Mouse (Mus musculus): ENCODE data around the gene Cpb2. TPM values are rescaled to one million over a fixed set of nuclear protein-coding genes. Genes with fewer than 3 reads are reported as not detected.

Gene Cpb2
- polyA plus RNA-seq, 1 experiment from 2014 or later: 0.25 TPM

DNA sequence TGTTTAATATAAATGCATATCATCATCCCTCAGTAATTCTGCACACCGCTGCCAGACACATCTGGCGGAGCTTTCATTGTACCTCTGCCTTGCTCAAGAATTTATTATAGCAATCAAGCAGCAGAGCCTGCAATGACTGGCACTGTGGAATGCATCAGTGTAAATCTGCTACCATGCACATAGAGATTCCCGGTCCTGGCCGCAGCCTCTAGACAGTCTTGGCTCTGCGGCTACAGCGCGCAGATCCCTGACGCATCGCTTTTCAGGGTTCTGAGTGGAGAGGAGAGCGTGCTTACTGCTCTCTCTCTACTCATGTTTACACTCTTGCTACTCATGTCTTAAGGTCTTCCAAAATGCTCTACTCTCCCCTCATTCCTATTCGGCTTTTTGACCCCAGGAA lies 28.3 kb upstream of the Cpb2 start:
- Histone ChIP-seq H3K9ac (replicated peaks; ENCODE audit: low read depth, low read length) (no peak overlapping the region), H3K9me3 (ENCODE audit: control insufficient read depth, low read length) (no peaks in the 10 kb centered on the region), H3K4me3 (ENCODE audit: low read depth, low read length) (no peak overlapping the region), H3K36me3 (ENCODE audit: control insufficient read depth, insufficient read depth, low read length) (no peaks in the 10 kb centered on the region), H3K27ac (ENCODE audit: low read depth, low read length) (peak overlapping the region; percentile 62), H3K4me1 (ENCODE audit: control insufficient read depth, insufficient read depth, low read length) (peaks cover 7% of the 10 kb centered on the region), H3K4me2 (ENCODE audit: low read depth, low read length) (peak overlapping the region; percentile 33; the same call in 1 of the 2 replicates), H3K27me3 (ENCODE audit: control insufficient read depth, insufficient read depth, low read length) (no peaks in the 10 kb centered on the region)
- WGBS: 40% methylated on average over 11 of the region's 11 CpGs
- ATAC-seq (ENCODE audit: low read depth): peak; percentile 88

DNA sequence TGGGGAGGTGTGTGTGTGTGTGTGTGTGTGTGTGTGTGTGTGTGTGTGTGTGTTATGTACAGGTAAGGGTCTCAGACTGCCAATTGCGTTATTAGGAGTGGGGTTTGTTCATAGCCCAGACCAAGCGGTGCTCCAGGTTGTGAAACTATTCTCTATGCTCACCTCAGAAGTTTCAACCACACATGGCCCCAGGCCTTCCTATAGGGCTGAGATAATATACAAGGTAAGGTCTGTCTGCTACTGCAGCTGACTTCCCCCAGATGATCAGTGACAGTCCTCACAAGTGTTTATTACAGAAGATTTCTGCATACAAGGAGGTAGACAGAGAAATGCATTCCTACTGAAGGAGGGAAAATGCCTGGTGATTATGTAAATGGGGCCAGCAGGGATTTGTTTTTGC lies 23.2 kb upstream of the Cpb2 start:
- Histone ChIP-seq H3K4me2 (ENCODE audit: low read depth, low read length) (no peak overlapping the region), H3K36me3 (ENCODE audit: control insufficient read depth, insufficient read depth, low read length) (no peaks in the 10 kb centered on the region), H3K9ac (replicated peaks; ENCODE audit: low read depth, low read length) (no peak overlapping the region), H3K27ac (ENCODE audit: low read depth, low read length) (no peak overlapping the region), H3K9me3 (ENCODE audit: control insufficient read depth, low read length) (no peaks in the 10 kb centered on the region), H3K27me3 (ENCODE audit: control insufficient read depth, insufficient read depth, low read length) (no peaks in the 10 kb centered on the region), H3K4me1 (ENCODE audit: control insufficient read depth, insufficient read depth, low read length) (no peaks in the 10 kb centered on the region), H3K4me3 (ENCODE audit: low read depth, low read length) (no peak overlapping the region)
- no peak for ATAC-seq (ENCODE audit: low read depth)
- 84% methylated on average over 2 of the region's 2 CpGs for WGBS

DNA sequence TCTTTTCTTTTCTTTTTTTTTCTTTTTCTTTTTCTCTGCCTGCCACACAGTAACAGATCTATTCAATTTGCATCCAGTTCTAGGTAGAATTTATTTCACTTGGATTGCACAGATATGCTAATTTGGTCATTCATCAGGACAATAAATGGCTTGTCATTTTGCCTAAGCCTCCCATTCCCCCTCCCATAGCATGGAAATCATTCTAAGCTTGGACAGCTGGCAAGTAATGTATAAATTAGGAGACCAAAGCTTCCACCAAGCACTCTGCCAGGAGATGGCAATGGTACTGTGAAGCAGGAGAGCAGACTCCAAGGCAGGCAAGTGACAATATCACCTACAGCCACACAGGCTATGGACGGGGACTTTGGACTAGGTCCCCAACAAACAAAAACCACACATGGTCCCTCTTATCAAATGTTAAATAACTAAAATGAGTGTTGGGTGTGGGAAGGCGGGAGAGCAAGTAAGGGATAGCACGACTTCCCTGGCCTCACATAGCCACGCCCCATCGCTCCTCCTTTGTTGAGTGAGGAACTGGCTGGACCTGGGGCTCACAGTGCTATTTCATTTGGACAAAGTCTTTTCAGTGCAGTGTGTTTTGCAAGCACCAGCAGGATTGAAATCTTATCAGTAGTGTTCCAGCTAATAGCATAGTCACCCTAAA lies 22.7 kb upstream of the Cpb2 start:
- no peaks in the 10 kb centered on the region for H3K36me3 ChIP-seq (ENCODE audit: control insufficient read depth, insufficient read depth, low read length)
- no peak overlapping the region for H3K4me3 ChIP-seq (ENCODE audit: low read depth, low read length)
- H3K27me3 ChIP-seq (ENCODE audit: control insufficient read depth, insufficient read depth, low read length): no peaks in the 10 kb centered on the region
- 48% methylated on average over 5 of the region's 5 CpGs for WGBS
- peak; percentile 63; the same call in 1 of the 2 replicates for ATAC-seq (ENCODE audit: low read depth)
- no peak overlapping the region for H3K9ac ChIP-seq (replicated peaks; ENCODE audit: low read depth, low read length)
- H3K9me3 ChIP-seq (ENCODE audit: control insufficient read depth, low read length): no peaks in the 10 kb centered on the region
- H3K4me1 ChIP-seq (ENCODE audit: control insufficient read depth, insufficient read depth, low read length): no peaks in the 10 kb centered on the region
- no peak overlapping the region for H3K27ac ChIP-seq (ENCODE audit: low read depth, low read length)
- H3K4me2 ChIP-seq (ENCODE audit: low read depth, low read length): no peak overlapping the region

DNA sequence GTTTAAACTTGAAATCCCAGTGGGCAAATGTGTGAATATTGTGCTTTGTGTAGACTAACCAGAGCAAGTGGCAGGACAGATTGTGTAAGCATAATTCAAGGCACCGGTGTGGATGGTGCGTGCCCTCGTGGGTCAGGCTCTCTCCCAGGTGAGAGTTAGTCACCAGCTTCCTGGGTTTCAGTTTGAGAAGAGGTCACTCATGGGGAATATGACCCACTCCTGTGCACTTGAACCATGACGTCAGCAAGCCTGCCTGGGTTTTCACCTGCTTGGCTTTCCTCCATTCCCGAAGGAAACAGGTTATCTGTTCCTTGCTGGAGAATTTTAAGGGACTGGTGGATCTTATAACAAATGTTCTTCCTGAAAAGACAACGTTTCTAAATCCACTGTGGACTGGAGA lies 19.7 kb upstream of the Cpb2 start:
- Histone ChIP-seq H3K4me1 (ENCODE audit: control insufficient read depth, insufficient read depth, low read length) (no peaks in the 10 kb centered on the region), H3K4me3 (ENCODE audit: low read depth, low read length) (no peak overlapping the region), H3K9ac (replicated peaks; ENCODE audit: low read depth, low read length) (no peak overlapping the region), H3K9me3 (ENCODE audit: control insufficient read depth, low read length) (no peaks in the 10 kb centered on the region), H3K27me3 (ENCODE audit: control insufficient read depth, insufficient read depth, low read length) (no peaks in the 10 kb centered on the region), H3K36me3 (ENCODE audit: control insufficient read depth, insufficient read depth, low read length) (no peaks in the 10 kb centered on the region), H3K27ac (ENCODE audit: low read depth, low read length) (no peak overlapping the region), H3K4me2 (ENCODE audit: low read depth, low read length) (no peak overlapping the region)
- no peak for ATAC-seq (ENCODE audit: low read depth)
- WGBS: 85% methylated on average over 6 of the region's 6 CpGs

DNA sequence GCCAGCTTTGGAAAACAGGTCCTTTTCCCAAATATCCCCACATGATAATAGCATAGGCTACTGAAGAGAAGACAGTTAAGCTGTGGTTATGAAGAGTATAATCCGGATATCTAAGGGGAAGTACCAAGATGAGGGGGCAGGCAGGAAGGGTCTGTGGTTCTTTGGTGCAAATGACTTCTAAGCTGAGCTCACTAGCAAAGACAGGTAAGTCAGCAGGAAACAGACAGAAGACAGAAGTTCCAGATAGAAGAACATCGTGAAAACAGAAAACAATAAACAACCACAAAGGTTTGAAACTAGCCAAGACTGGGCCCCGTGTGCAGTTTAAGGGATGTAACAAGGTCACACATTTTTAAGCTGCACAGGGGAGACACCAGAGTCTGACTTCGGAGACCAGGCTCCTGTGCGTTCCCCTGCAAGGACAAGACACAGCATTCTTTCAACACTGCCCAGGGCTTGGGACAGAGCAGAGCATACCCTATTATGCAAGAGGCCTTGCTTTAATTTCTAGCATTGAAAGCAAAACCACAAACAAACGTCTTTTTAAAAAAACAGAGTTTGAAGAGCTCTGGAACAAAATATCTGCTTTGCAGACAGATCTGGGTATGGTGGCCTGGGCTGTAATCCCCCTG lies 14.5 kb upstream of the Cpb2 start:
- Histone ChIP-seq H3K4me2 (ENCODE audit: low read depth, low read length) (no peak overlapping the region), H3K4me1 (ENCODE audit: control insufficient read depth, insufficient read depth, low read length) (no peaks in the 10 kb centered on the region), H3K27me3 (ENCODE audit: control insufficient read depth, insufficient read depth, low read length) (no peaks in the 10 kb centered on the region), H3K9me3 (ENCODE audit: control insufficient read depth, low read length) (no peaks in the 10 kb centered on the region), H3K4me3 (ENCODE audit: low read depth, low read length) (no peak overlapping the region), H3K9ac (replicated peaks; ENCODE audit: low read depth, low read length) (no peak overlapping the region), H3K27ac (ENCODE audit: low read depth, low read length) (no peak overlapping the region), H3K36me3 (ENCODE audit: control insufficient read depth, insufficient read depth, low read length) (no peaks in the 10 kb centered on the region)
- 81% methylated on average over 6 of the region's 6 CpGs for WGBS
- ATAC-seq (ENCODE audit: low read depth): no peak

DNA sequence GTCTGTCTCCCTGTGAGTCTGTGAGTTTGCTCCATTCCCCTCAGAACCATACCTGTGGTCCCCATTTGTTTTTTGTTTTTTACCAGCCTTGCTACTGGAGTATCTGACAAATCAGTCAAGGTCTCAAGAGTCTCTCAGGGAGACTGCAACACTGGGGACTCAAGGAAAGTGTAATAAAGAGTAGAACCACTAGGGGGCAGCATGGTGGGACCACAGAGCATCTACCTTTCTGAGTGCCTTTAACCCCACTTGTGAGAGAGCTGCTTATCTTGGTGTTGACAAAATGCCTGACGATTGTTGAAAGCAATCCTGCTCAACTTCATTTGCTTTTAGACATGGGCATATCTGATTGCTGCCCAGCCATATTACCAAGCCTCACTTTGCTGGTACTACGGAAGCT lies 12.3 kb upstream of the Cpb2 start:
- Histone ChIP-seq H3K36me3 (ENCODE audit: control insufficient read depth, insufficient read depth, low read length) (no peaks in the 10 kb centered on the region), H3K9ac (replicated peaks; ENCODE audit: low read depth, low read length) (no peak overlapping the region), H3K4me1 (ENCODE audit: control insufficient read depth, insufficient read depth, low read length) (no peaks in the 10 kb centered on the region), H3K4me3 (ENCODE audit: low read depth, low read length) (no peak overlapping the region), H3K27me3 (ENCODE audit: control insufficient read depth, insufficient read depth, low read length) (no peaks in the 10 kb centered on the region), H3K9me3 (ENCODE audit: control insufficient read depth, low read length) (no peaks in the 10 kb centered on the region), H3K27ac (ENCODE audit: low read depth, low read length) (no peak overlapping the region), H3K4me2 (ENCODE audit: low read depth, low read length) (no peak overlapping the region)
- ATAC-seq (ENCODE audit: low read depth): no peak
- WGBS: 66% methylated on average over 2 of the region's 2 CpGs

DNA sequence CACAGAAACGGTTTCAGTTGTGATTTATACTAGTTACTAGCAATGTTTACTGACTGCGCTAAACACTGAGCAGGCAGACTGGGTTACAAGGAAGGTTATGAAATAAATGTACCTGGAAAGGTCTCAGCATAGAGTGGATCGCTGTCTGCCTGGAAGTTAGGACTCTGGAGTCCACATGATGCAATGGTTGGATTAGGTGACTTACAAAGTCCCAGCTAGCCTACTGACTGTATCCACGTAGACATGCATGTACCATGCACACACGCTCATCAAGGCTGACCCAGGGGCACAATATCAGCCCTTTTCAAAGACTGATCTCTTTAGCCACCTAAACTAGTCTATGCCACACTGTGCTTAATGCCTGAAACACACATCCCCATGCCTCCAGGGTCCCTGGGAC lies 9.0 kb upstream of the Cpb2 start:
- Histone ChIP-seq H3K27me3 (ENCODE audit: control insufficient read depth, insufficient read depth, low read length) (no peaks in the 10 kb centered on the region), H3K9ac (replicated peaks; ENCODE audit: low read depth, low read length) (no peak overlapping the region), H3K9me3 (ENCODE audit: control insufficient read depth, low read length) (no peaks in the 10 kb centered on the region), H3K4me2 (ENCODE audit: low read depth, low read length) (no peak overlapping the region), H3K36me3 (ENCODE audit: control insufficient read depth, insufficient read depth, low read length) (no peaks in the 10 kb centered on the region), H3K4me1 (ENCODE audit: control insufficient read depth, insufficient read depth, low read length) (peaks cover 5% of the 10 kb centered on the region; the same call in 1 of the 2 replicates), H3K4me3 (ENCODE audit: low read depth, low read length) (no peak overlapping the region), H3K27ac (ENCODE audit: low read depth, low read length) (no peak overlapping the region)
- no peak for ATAC-seq (ENCODE audit: low read depth)
- 95% methylated on average over 5 of the region's 5 CpGs for WGBS

DNA sequence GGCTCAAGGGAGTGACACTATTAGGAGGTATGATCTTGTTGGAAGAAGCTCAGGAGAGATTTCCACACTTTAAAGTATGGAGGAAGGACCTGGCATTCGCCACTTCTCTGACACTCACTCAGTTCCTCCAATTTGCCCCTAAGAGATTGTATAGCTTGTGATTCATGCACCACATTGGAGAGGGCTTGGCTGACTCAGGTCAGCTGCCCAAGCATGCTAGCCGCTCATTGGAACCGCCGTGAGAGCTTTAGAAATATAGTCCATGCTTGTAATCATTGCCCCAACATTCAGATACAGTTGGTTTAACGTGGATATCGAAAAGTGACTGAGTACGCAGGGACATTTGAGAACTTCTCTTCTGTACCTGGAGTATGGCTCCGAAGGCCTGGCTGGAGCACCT lies 6.5 kb upstream of the Cpb2 start:
- no peaks in the 10 kb centered on the region for H3K36me3 ChIP-seq (ENCODE audit: control insufficient read depth, insufficient read depth, low read length)
- H3K4me2 ChIP-seq (ENCODE audit: low read depth, low read length): peak overlapping the region; percentile 24; the same call in 1 of the 2 replicates
- H3K4me1 ChIP-seq (ENCODE audit: control insufficient read depth, insufficient read depth, low read length): peaks cover 5% of the 10 kb centered on the region; the same call in 1 of the 2 replicates
- no peaks in the 10 kb centered on the region for H3K27me3 ChIP-seq (ENCODE audit: control insufficient read depth, insufficient read depth, low read length)
- H3K27ac ChIP-seq (ENCODE audit: low read depth, low read length): 0 out of 2 replicates have a peak overlapping the region, but pooled peaks have one; percentile 0
- H3K9ac ChIP-seq (replicated peaks; ENCODE audit: low read depth, low read length): no peak overlapping the region
- H3K9me3 ChIP-seq (ENCODE audit: control insufficient read depth, low read length): no peaks in the 10 kb centered on the region
- WGBS: 52% methylated on average over 8 of the region's 8 CpGs
- no peak overlapping the region for H3K4me3 ChIP-seq (ENCODE audit: low read depth, low read length)
- ATAC-seq (ENCODE audit: low read depth): peak; percentile 29; the same call in 1 of the 2 replicates

DNA sequence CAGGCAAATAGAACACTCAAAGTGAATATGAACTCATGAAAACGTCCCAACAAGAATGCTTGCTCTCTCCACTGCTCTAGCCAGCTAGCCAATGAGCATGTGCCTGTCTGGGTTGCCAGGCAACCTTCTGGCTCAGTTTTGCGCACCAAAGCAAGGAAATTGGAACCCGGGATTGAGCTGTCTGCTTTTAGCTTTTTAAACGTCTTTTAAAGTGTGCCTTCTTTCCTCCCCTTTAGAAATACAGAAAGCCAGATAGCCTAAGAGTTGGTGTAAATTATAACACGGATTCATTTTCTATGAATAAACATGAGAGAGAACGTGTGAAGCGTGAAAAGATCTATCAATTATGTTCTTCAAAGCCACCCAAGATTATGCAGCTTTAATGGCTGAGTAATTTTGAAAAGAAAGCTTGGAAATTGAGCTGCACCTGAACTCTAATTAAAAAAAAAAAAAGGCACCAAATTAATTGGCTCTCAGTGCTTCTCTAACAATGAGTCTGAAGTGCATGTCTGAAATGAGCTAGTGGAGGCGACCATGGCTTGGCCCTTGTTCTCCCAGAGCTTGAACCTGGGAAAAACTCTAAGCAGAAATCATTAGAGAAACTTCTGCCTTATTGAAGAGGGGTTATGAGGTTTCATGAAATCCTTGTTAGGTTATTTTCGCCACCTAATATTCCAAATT lies 6.0 kb upstream of the Cpb2 start:
- Histone ChIP-seq H3K4me3 (ENCODE audit: low read depth, low read length) (no peak overlapping the region), H3K4me1 (ENCODE audit: control insufficient read depth, insufficient read depth, low read length) (peaks cover 5% of the 10 kb centered on the region; the same call in 1 of the 2 replicates), H3K27me3 (ENCODE audit: control insufficient read depth, insufficient read depth, low read length) (no peaks in the 10 kb centered on the region), H3K9me3 (ENCODE audit: control insufficient read depth, low read length) (no peaks in the 10 kb centered on the region), H3K4me2 (ENCODE audit: low read depth, low read length) (peak overlapping the region; percentile 24; the same call in 1 of the 2 replicates), H3K27ac (ENCODE audit: low read depth, low read length) (0 out of 2 replicates have a peak overlapping the region, but pooled peaks have one; percentile 8), H3K36me3 (ENCODE audit: control insufficient read depth, insufficient read depth, low read length) (no peaks in the 10 kb centered on the region), H3K9ac (replicated peaks; ENCODE audit: low read depth, low read length) (no peak overlapping the region)
- 21% methylated on average over 9 of the region's 9 CpGs for WGBS
- peak; percentile 87 for ATAC-seq (ENCODE audit: low read depth)
